Mouse (Mus musculus) small intestine, adult 2 months (tissue): ENCODE measurements around the gene Ttc7b. TPM values are rescaled to one million over a fixed set of nuclear protein-coding genes. Genes with fewer than 3 reads are reported as not detected.
A peak's percentile ranks its signal among the peaks of the same experiment; 100 is the strongest.

Experiments
- H3K27ac ChIP-seq: fragments of 200-500 bp; 2 replicates; pipeline ENCODE4 v1.5.1; 2012; ENCODE audit warnings: low read depth, low read length, control low read depth, inconsistent platforms; ENCODE audit not compliant: insufficient read depth
- H3K27me3 ChIP-seq: fragments of 200-500 bp; 2 replicates; pipeline ENCODE4 v1.6.1; 2012; ENCODE audit warnings: mild to moderate bottlenecking, moderate library complexity, low read length, inconsistent platforms; ENCODE audit not compliant: control insufficient read depth, insufficient read depth
- H3K36me3 ChIP-seq: fragments of 200-500 bp; 2 replicates; pipeline ENCODE4 v1.6.1; 2012; ENCODE audit warnings: mild to moderate bottlenecking, low read length, control low read depth, inconsistent platforms; ENCODE audit not compliant: control insufficient read depth, insufficient read depth
- H3K4me1 ChIP-seq: fragments of 200-500 bp; 2 replicates; pipeline ENCODE4 v1.6.1; 2012; ENCODE audit warnings: low read length, inconsistent platforms, mixed read lengths; ENCODE audit not compliant: control insufficient read depth, insufficient read depth, insufficient read length
- H3K4me3 ChIP-seq: fragments of 200-500 bp; 2 replicates; pipeline ENCODE4 v1.5.1; 2012; ENCODE audit warnings: low read depth, mild to moderate bottlenecking, control low read depth, inconsistent platforms, low read length, moderate library complexity
- CTCF ChIP-seq: fragments of 200-500 bp; IDR thresholded peaks from 2 replicates; pipeline ENCODE4 v1.5.1; 2012; ENCODE audit warnings: low read depth, mild to moderate bottlenecking, control low read depth, inconsistent platforms, low read length, moderate library complexity, mixed read lengths; ENCODE audit not compliant: insufficient replicate concordance, insufficient read length; ENCODE audit errors: extremely low read depth
- POLR2A ChIP-seq: fragments of 200-500 bp; IDR thresholded peaks from 2 replicates; pipeline ENCODE4 v1.6.1; 2012; ENCODE audit warnings: low read depth, mild to moderate bottlenecking, control low read depth, inconsistent platforms, low read length, moderate library complexity
- WGBS: fragments of 180-500 bp; shearing (Covaris S2); methylation state at CpG from one replicate; pipeline ENCODE4 v1.1.7; 2018; 5-methylcytosine and 5-hydroxymethylcytosine counted together
- polyA plus RNA-seq: library from polyadenylated mRNA; depleted of rRNA; stranded (reverse); fragments of >200 nt; gene quantifications from 2 replicates; pipeline ENCODE4 v1.2.3, GENCODE M21; 2012

Ttc7b gene
- polyA plus RNA-seq, 1 experiment, result 13.0 TPM

- Histone ChIP-seq H3K27ac (no peak overlapping the region), H3K36me3 (no peaks in the 10 kb centered on the region), H3K4me3 (no peak overlapping the region), H3K27me3 (no peaks in the 10 kb centered on the region), H3K4me1 (peaks cover 6% of the 10 kb centered on the region; the same call in 1 of the 2 replicates)
- 85% methylated on average over 3 of the region's 3 CpGs for WGBS
- TF ChIP-seq CTCF, result no peak
- TF ChIP-seq POLR2A, result no peak
These were observed 116.2 kb downstream of the Ttc7b start for GRCm38 (mm10) chr12:100404430-100404829.

GRCm38 (mm10) chr12:100403005-100403324 is 117.7 kb downstream of the Ttc7b start:
- Histone ChIP-seq H3K4me1 (peaks cover 14% of the 10 kb centered on the region; the same call in 1 of the 2 replicates), H3K4me3 (no peak overlapping the region), H3K36me3 (no peaks in the 10 kb centered on the region), H3K27me3 (no peaks in the 10 kb centered on the region), H3K27ac (0 out of 2 replicates have a peak overlapping the region, but pooled peaks have one; percentile 2)
- TF ChIP-seq POLR2A (no peak), CTCF (no peak)
- WGBS, result 84% methylated on average over 4 of the region's 4 CpGs

- Histone ChIP-seq H3K27me3 (no peaks in the 10 kb centered on the region), H3K36me3 (no peaks in the 10 kb centered on the region), H3K4me1 (peaks cover 15% of the 10 kb centered on the region; the same call in 1 of the 2 replicates), H3K4me3 (no peak overlapping the region), H3K27ac (0 out of 2 replicates have a peak overlapping the region, but pooled peaks have one; percentile 2)
- 85% methylated on average over 10 of the region's 10 CpGs for WGBS
- no peak for TF ChIP-seq POLR2A
- TF ChIP-seq CTCF, result no peak
These were observed 118.2 kb downstream of the Ttc7b start for GRCm38 (mm10) chr12:100402296-100403004.

DNA sequence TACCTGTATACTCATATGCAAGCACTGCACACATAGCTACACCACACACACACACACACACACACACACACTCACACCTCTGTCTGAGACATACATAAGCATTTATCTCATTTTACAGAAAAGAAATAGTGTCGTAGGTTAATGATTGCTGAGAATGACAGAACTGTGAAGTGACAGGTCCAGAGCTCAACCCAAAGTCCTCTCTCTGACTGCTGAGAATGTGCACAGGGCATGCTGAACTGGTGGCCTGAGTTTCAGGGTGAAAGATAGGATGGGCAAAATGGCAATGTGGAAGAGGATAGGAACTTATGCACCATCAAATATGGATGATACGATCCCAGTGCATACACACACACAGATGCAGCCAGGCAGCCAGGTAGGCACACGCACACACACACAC is 120.5 kb downstream of the Ttc7b start:
- Histone ChIP-seq H3K4me3 (no peak overlapping the region), H3K27me3 (no peaks in the 10 kb centered on the region), H3K27ac (0 out of 2 replicates have a peak overlapping the region, but pooled peaks have one; percentile 5), H3K36me3 (no peaks in the 10 kb centered on the region), H3K4me1 (peaks cover 15% of the 10 kb centered on the region; the same call in 1 of the 2 replicates)
- TF ChIP-seq CTCF (no peak), POLR2A (no peak)
- 67% methylated on average over 3 of the region's 3 CpGs for WGBS

DNA sequence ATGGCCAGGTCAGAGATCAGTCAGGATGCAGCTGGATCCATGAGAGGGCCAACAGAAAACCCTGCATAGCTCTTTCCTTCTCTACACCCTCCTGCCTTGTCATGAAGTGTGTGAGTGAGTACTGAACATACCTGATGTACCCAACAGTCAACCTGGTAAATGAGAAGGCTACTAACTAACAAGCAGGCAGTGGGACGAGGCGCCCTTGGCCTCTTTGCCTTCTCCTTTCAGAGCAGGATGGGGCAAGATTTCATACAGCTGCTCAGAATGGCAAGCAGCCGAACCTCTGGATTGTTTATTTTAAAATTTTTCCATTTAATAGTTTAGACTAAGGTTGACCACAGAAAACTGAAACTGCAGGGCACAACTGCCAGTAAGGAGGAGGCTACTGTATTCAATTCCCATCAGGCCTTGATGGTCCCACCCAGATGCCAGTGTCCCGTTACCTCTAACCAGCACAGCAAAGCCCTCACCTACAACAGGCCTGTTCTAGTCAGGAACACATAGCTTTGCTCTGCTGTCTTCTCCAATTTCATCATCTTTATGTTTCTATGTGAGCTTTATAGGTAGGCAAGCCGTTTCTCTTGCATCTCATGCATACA is 121.4 kb downstream of the Ttc7b start:
- Histone ChIP-seq H3K4me3 (no peak overlapping the region), H3K36me3 (no peaks in the 10 kb centered on the region), H3K4me1 (peaks cover 15% of the 10 kb centered on the region; the same call in 1 of the 2 replicates), H3K27me3 (no peaks in the 10 kb centered on the region), H3K27ac (no peak overlapping the region; the same call in 1 of the 2 replicates)
- WGBS, result 73% methylated on average over 5 of the region's 5 CpGs
- no peak for TF ChIP-seq CTCF
- TF ChIP-seq POLR2A, result no peak

DNA sequence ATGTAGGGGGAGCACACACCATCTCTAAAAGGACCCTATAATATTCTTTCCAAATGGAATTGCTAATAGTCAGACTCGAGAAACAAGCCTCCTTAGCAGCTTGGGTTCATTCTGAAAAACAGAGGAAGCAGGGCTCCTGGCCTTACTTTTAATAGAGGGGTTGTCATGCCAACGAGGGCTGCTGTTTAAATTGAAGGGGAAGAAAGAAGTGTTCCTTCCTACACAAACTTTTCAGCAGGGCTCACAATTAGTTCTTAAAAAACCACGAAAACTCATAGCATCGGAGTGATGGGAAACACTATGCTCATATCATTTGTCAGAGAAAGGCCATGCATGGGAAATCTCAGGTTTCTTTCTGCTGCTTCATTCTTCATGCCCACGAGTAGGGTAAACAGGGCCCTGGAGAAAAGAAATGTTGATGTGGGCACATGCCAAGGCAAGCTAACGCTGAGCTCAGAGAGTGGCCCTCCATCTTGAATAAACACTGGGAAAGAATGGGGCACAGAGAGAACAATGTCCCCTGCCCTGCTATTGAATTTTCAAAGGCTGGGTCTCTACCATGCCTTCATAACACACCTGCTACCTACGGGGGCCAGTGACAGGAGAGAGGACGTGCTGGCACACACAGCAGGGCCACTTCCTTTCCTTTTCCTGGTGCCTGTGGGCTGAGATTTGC is 122.2 kb downstream of the Ttc7b start:
- Histone ChIP-seq H3K27me3 (no peaks in the 10 kb centered on the region), H3K36me3 (no peaks in the 10 kb centered on the region), H3K27ac (no peak overlapping the region)

GRCm38 (mm10) chr12:100397432-100398146 is 123.0 kb downstream of the Ttc7b start:
- Histone ChIP-seq H3K27me3 (no peaks in the 10 kb centered on the region), H3K4me1 (peaks cover 15% of the 10 kb centered on the region; the same call in 1 of the 2 replicates), H3K36me3 (no peaks in the 10 kb centered on the region), H3K4me3 (no peak overlapping the region), H3K27ac (no peak overlapping the region)
- WGBS, result 92% methylated on average over 15 of the region's 15 CpGs
- TF ChIP-seq POLR2A, result no peak

More for the DNA sequence above, 122.2 kb downstream of the Ttc7b start:
- peaks cover 15% of the 10 kb centered on the region; the same call in 1 of the 2 replicates for H3K4me1 ChIP-seq
- TF ChIP-seq CTCF, result no peak
- no peak for TF ChIP-seq POLR2A
- no peak overlapping the region for H3K4me3 ChIP-seq
- 72% methylated on average over 8 of the region's 8 CpGs for WGBS
